Mouse (Mus musculus): ENCODE measurements at regions not wholly inside any gene's neighbourhood (a gene's known extent, or its start where the extent isn't known, plus 50 kb on each side); places are given as distances from the start of the nearest gene placed in this dataset.

DNA sequence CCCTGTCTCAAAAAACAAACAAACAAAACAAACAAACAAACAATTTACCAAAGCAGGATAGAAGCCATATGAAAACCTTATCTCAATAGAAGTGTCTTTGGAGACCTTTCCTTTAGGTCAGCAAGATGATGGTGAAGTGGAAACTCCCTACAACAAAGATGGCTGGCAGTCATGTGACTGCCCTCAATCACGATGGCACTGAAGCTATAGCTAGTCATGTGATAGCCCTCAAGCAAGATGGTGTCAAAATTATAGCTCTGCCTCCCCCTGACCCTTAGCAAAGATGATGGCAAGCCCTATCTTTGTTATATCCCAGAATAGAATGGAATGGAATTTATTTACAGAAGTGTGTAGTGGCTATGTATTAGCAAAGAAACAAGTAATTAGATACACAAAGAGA lies 423.2 kb downstream of the 1810013L24Rik start:
- no peak for DNase-seq (ENCODE audit: low spot score)

DNA sequence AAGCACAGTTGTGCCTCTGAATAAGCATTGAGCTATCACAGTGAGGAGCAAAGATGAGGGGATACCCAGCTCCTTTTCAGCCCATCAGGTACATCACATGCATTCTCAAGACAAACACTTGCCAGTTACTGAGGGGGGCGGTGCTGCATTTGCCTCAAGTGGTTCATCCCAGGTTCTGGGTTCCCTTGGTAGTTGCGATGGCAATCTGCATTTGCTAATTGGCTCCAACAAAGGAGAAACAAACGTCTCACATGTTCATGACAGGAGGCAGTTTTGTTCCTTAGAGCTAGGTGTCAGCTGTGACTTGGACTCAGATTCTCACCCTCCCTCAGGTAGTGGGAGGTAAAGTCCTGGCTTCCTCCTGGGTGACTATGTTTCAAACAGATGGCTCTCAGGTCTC lies 425.5 kb downstream of the 1810013L24Rik start:
- DNase-seq (ENCODE audit: low spot score) = no peak

- DNase-seq (ENCODE audit: low spot score) = no peak
Measured at GRCm38 (mm10) chr16:9260966-9261365, 431.1 kb downstream of the 1810013L24Rik start.

GRCm38 (mm10) chr16:9264554-9265145 lies 434.8 kb downstream of the 1810013L24Rik start:
- no peak for DNase-seq (ENCODE audit: low spot score)

DNA sequence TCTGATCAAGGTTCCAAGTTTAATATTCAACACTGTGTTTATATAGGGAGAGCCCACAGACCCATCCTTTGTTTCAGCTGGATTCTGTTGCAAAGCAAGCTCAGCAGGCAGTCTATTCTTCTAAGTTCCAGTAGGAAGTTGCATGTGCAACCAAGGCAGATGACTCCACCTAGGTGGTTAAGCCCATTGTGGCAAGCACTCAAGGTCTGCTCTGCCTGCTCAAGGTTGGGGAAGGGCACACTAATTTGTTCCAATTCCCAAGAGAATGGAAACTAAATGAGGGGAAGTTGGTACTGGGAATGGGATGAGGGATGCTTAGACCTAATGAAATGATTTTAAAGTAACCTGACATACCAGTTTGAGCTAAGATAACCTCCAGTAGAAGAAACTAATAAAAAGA lies 437.3 kb downstream of the 1810013L24Rik start:
- no peak for DNase-seq (ENCODE audit: low spot score)

GRCm38 (mm10) chr16:9270099-9270498 lies 440.2 kb downstream of the 1810013L24Rik start:
- no peak for DNase-seq (ENCODE audit: low spot score)

GRCm38 (mm10) chr16:9270671-9271070 lies 440.8 kb downstream of the 1810013L24Rik start:
- no peak for DNase-seq (ENCODE audit: low spot score)

GRCm38 (mm10) chr16:9273751-9274300 lies 443.9 kb downstream of the 1810013L24Rik start:
- DNase-seq (ENCODE audit: low spot score) = no peak

DNA sequence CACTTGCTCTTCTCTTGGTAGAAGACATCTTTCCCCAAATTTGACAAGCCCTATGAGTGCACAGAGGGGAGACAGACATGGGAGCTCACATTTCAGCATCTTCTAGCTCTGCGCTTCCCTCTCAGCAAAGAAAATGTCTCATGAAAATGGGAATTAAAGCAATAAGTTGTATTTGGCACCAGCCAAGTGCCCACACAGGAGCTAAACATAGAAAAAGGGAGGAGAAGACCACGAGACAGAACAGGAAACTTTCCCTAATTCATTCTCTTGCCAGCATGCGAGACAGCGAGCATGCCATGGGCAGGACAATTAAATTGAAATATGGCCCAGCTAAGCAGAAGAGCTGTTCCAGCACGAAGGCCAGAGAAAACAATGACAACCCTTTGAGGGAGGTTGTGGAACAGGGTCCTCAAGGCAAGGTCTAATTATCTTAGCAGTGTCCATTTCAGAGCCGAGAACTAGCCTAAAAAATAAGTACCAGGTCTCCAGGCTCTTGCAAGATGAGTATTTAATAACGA lies 444.7 kb downstream of the 1810013L24Rik start:
- DNase-seq (ENCODE audit: low spot score) = no peak

GRCm38 (mm10) chr16:9275426-9275825 lies 445.5 kb downstream of the 1810013L24Rik start:
- no peak for DNase-seq (ENCODE audit: low spot score)

GRCm38 (mm10) chr16:9277064-9277463 lies 447.2 kb downstream of the 1810013L24Rik start:
- no peak for DNase-seq (ENCODE audit: low spot score)

DNA sequence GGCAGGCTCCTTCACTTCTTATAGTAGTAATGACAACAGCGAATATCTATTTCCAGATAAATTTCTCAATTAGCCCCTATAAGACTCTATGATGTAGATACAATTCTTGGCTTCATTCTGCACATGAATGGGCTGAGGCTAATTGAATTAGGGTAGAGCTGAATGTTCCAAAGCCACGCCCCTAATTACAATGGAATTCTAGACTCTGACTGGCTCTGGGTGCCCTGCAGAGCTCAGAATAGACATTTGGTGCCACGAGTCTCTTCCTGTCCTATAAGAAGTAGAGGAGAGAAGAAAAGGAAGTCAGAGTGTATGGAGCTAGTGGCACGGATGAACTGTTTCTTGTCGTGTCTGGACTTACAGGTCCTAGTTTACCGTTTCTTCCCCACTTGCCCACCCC lies 449.8 kb downstream of the 1810013L24Rik start:
- no peak for DNase-seq (ENCODE audit: low spot score)

GRCm38 (mm10) chr16:9280431-9280830 lies 450.5 kb downstream of the 1810013L24Rik start:
- no peak for DNase-seq (ENCODE audit: low spot score)

GRCm38 (mm10) chr16:9280931-9281330 lies 451.0 kb downstream of the 1810013L24Rik start:
- no peak for DNase-seq (ENCODE audit: low spot score)

DNA sequence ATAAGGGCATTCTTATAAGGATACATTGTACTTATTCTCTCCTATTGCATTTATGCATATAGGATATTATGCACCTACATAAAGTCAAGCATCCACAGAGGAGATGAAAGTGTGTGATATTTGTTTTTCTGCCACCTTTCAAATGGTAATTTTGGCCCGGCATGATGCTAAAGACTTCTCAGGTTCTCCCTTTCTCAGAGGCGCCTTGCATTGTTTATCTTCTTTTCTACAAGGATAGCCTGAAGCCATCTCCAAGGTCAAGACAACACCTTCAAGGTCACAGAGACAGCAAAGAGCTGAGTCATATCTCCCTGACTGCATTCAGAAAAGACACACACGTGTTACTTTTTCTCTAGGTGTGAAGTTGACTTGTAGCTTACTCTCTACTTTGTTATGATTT lies 454.5 kb downstream of the 1810013L24Rik start:
- DNase-seq (ENCODE audit: low spot score) = no peak

DNA sequence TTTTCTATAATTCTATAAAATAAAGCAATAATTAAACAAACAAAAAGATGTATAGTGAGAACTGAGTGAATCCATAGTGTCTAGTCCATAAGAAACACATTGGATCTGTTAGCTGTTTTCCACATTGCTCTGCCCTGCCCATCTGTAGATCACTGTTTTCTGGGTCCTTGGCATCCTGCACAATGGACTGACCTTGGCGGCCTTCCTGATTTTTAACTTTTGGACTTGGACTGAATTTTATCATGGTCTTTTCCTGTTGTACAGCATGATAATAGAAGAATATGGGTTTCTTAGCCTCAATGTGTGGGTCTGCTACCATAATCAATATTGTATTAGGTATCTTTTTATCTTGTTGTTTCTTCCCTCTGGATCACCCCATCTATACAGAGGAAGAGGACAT lies 456.0 kb downstream of the 1810013L24Rik start:
- no peak for DNase-seq (ENCODE audit: low spot score)

GRCm38 (mm10) chr16:9287557-9287956 lies 457.7 kb downstream of the 1810013L24Rik start:
- DNase-seq (ENCODE audit: low spot score) = no peak

- DNase-seq (ENCODE audit: low spot score) = no peak
Measured at GRCm38 (mm10) chr16:9291356-9292020, 461.6 kb downstream of the 1810013L24Rik start.

- DNase-seq (ENCODE audit: low spot score) = no peak
Measured at GRCm38 (mm10) chr16:9303134-9303533, 473.2 kb downstream of the 1810013L24Rik start.

DNA sequence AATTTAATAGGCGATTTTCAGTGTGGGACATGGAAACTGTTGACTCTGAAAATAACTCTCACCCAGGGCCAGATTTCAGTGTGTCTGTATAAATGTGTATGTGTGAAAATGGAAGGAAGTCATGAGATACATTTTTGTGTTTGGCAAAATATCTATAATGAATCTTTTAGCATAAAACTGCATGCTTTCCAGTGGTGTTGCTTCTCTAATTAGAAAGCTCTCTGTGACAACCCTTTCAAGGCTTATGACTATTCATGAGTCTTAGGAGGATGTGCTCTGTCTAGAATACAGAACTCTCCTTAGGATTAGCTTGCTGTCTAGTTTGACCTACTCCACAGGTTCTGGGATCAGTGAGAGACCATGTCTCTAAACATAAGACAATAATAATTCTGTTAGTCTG lies 474.2 kb downstream of the 1810013L24Rik start:
- no peak for DNase-seq (ENCODE audit: low spot score)

DNA sequence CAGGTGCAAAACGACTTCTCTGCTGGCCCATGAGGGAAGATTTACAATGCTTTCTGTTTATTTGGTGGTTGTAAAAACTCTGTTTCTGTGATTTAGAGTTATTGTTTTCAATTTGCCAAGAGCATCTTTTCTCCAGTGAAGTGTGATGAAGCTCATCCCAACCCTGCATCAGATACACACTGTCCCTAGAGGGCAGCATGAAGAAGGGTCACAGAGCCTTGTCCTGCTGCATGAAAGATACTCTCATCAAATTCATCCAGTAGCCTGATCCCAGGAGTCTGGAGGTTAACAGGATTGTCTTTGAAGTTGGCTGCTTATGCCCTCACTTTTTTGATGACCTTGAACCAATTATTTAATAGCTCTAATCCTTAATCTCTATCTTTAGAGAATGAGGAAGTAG lies 480.8 kb downstream of the 1810013L24Rik start:
- DNase-seq (ENCODE audit: low spot score) = no peak

DNA sequence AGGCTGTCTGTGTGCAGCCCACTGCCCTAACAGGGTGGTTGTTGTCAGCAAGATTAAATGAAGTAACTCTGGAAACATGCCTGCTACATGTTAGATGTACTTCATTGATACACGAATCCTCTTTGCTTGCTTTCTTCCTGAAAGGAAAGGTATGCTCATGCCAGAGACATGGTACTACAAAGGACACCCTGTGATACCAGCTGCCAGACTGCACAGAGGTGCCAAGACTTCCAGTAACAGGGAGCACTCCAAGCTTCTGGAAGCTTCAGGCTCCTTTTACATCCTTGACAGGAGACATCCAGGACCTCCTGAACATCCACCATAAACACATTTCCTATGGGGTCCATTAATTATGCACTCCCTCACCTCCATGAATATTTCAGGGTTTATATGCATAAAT lies 505.7 kb downstream of the 1810013L24Rik start:
- no peak for DNase-seq (ENCODE audit: low spot score)

DNA sequence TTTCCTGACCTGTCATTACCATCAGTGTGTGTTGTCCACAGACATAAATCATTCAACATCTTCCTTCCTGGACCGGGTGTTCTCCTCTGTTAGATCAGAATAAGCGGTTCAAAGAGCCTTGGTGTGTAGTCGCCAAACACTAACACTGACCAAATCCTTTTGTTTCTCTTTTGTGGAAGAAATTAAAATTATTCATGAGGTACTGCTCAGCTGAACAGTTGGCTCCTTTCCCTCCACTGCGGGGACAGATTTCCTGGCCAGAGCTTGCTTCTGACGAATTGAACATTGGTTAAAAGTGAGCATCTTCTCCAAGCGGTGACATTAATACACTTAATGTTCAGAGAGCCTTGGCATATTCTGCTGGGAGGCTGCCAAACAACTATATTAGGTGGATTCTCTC lies 506.2 kb downstream of the 1810013L24Rik start:
- no peak for DNase-seq (ENCODE audit: low spot score)

All from c-Kit-positive CD71-positive TER-119-positive erythroid progenitor cells, embryonic 14.5 days (primary cell).